Comparison of ENCODE assay signal across 10 mouse cellular contexts in the genomic region with DNA sequence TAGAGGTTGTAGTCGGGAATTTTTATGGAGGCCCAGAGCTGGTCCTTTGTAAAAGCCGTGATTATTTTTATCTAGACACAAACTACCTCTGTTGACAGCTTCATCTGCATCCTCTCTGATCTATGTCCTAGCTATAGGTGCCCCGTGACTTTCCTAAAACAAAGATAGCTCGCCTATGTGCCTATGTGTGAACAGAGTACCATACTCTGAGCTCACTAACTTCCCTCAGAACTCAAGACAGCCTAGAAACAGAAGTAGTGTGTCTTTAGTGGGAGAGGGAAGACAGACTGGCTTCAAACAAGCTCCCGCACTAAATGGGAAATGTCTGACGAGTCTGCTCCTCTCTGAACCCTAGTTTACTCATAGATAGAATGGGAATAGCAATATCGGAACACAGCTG. TPM values are rescaled to one million over a fixed set of nuclear protein-coding genes. Genes with fewer than 3 reads are reported as not detected.
A peak's percentile ranks its signal among the peaks of the same experiment; 100 is the strongest.
DNase-seq lines count a peak whose midpoint lies in the region; ATAC-seq and TF ChIP-seq lines count a peak whose summit lies in the region.
"Had no signal": no experiment of that assay in that cellular context is flagged by ENCODE, and none has a peak within 500 bp of the region (broad histone marks: within the 10 kb centered on the region; RNA-seq: fewer than 3 reads in every experiment).

No protein-coding gene starts in this region.

- H3K4me1 ChIP-seq in heart, embryonic 15.5 days (replicated peaks) = peaks cover 27% of the 10 kb centered on the region
- H3K4me1 ChIP-seq in bone marrow macrophage, adult 2 months (ENCODE audit: control insufficient read depth, insufficient read depth, low read length) = peaks cover 19% of the 10 kb centered on the region
- peaks cover 23% of the 10 kb centered on the region for H3K4me1 ChIP-seq in limb, embryonic 15.5 days

- WGBS in heart, embryonic 15.5 days = 66% methylated on average over 7 of the region's 7 CpGs
- WGBS in limb, embryonic 15.5 days = 77% methylated on average over 7 of the region's 7 CpGs

- no peak for TF ChIP-seq POLR2A in bone marrow macrophage, adult 2 months (IDR thresholded peaks at IDR 0.05; ENCODE audit: borderline replicate concordance, low read depth, low read length)

- no peak for DNase-seq in heart, adult 18-20 months
- peak; percentile 33 for DNase-seq in 3T3-L1 (ENCODE audit: low read depth, low spot score)
- no peak for DNase-seq in spleen, postnatal 14 days (ENCODE audit: low spot score in 2 of 2)
- no peak for DNase-seq in right cerebral cortex, postnatal 14 days

- H3K4me3 ChIP-seq in heart, embryonic 15.5 days = peak overlapping the region; percentile 89
- H3K4me3 ChIP-seq in bone marrow macrophage, adult 2 months (ENCODE audit: insufficient read depth, low read length) = peak overlapping the region; percentile 69
- peak overlapping the region; percentile 73; the same call in 1 of the 2 replicates for H3K4me3 ChIP-seq in limb, embryonic 15.5 days

- H3K27me3 ChIP-seq in heart, embryonic 15.5 days = no peaks in the 10 kb centered on the region
- H3K27me3 ChIP-seq in limb, embryonic 15.5 days = no peaks in the 10 kb centered on the region

- no peak for ATAC-seq in heart, embryonic 15.5 days (replicated peaks; ENCODE audit: insufficient number of reproducible peaks, insufficient read depth, low FRiP score, low read depth)
- ATAC-seq in limb, embryonic 15.5 days (ENCODE audit: insufficient number of reproducible peaks, low FRiP score, low TSS enrichment, low read depth) = no peak
- no peak for ATAC-seq in cerebellum, adult (ENCODE audit: insufficient number of reproducible peaks, low FRiP score, low TSS enrichment)

- no peak for TF ChIP-seq CTCF in bone marrow macrophage, adult 2 months (IDR thresholded peaks at IDR 0.05; ENCODE audit: low read depth, low read length)

- H3K4me2 ChIP-seq in heart, embryonic 15.5 days = peak overlapping the region; percentile 78
- peak overlapping the region; percentile 70; the same call in 1 of the 2 replicates for H3K4me2 ChIP-seq in limb, embryonic 15.5 days

- H3K9me3 ChIP-seq in heart, embryonic 15.5 days (replicated peaks) = no peaks in the 10 kb centered on the region
- no peaks in the 10 kb centered on the region for H3K9me3 ChIP-seq in limb, embryonic 15.5 days

- 0 out of 2 replicates have a peak overlapping the region, but pooled peaks have one; percentile 77 for H3K9ac ChIP-seq in heart, embryonic 15.5 days
- no peak overlapping the region; the same call in 1 of the 2 replicates for H3K9ac ChIP-seq in limb, embryonic 15.5 days

- H3K36me3 ChIP-seq in heart, embryonic 15.5 days = peaks cover 7% of the 10 kb centered on the region
- H3K36me3 ChIP-seq in limb, embryonic 15.5 days = peaks cover 6% of the 10 kb centered on the region

- peak overlapping the region; percentile 86 for H3K27ac ChIP-seq in heart, embryonic 15.5 days
- H3K27ac ChIP-seq in bone marrow macrophage, adult 2 months (ENCODE audit: insufficient read depth, low read depth, low read length) = peak overlapping the region; percentile 26
- peak overlapping the region; percentile 85 for H3K27ac ChIP-seq in limb, embryonic 15.5 days

RNA-seq across cellular contexts. Expression of a gene that starts 0.7 kb away (rescaled TPM):
- polyA plus RNA-seq in heart, embryonic 15.5 days (2015; fragmentation: Nextera tagmentation; extraction: Ambion mirVana) = 22.2 and 24.3 TPM in 2 replicates
- 10 to 100 TPM; 13.5 to 15.5 TPM for total RNA-seq in heart, adult 18-20 months (2021)
- 10.2 and 10.6 TPM in 2 replicates for polyA plus RNA-seq in bone marrow macrophage, adult 2 months (2012; ENCODE audit: insufficient read depth, insufficient read length, missing spikeins)
- polyA plus RNA-seq in limb, embryonic 15.5 days (2015; fragmentation: Nextera tagmentation; extraction: Ambion mirVana) = 39.7 and 41.1 TPM in 2 replicates

RNA-seq across cellular contexts. Expression of a gene that starts 25.7 kb away (rescaled TPM):
- 57.5 and 65.2 TPM in 2 replicates for polyA plus RNA-seq in heart, embryonic 15.5 days (2015; fragmentation: Nextera tagmentation; extraction: Ambion mirVana)
- total RNA-seq in heart, adult 18-20 months (2021) = 10 to 100 TPM; 46.9 to 49.2 TPM
- 53.3 and 56.3 TPM in 2 replicates for polyA plus RNA-seq in bone marrow macrophage, adult 2 months (2012; ENCODE audit: insufficient read depth, insufficient read length, missing spikeins)
- polyA plus RNA-seq in limb, embryonic 15.5 days (2015; fragmentation: Nextera tagmentation; extraction: Ambion mirVana) = 82.1 and 94.4 TPM in 2 replicates

RNA-seq across cellular contexts. Expression of a gene that starts 28.6 kb away (rescaled TPM):
- polyA plus RNA-seq in heart, embryonic 15.5 days (2015; fragmentation: Nextera tagmentation; extraction: Ambion mirVana) = 633 and 641 TPM in 2 replicates
- 100 to 1,000 TPM; 563 to 758 TPM for total RNA-seq in heart, adult 18-20 months (2021)
- 319 and 328 TPM in 2 replicates for polyA plus RNA-seq in bone marrow macrophage, adult 2 months (2012; ENCODE audit: insufficient read depth, insufficient read length, missing spikeins)
- polyA plus RNA-seq in limb, embryonic 15.5 days (2015; fragmentation: Nextera tagmentation; extraction: Ambion mirVana) = 944 and 970 TPM in 2 replicates

RNA-seq across cellular contexts. Expression of a gene that starts 32.4 kb away (rescaled TPM):
- polyA plus RNA-seq in heart, embryonic 15.5 days (2015; fragmentation: Nextera tagmentation; extraction: Ambion mirVana) = not detected in 2 replicates
- total RNA-seq in heart, adult 18-20 months (2021) = not detected
- not detected in 2 replicates for polyA plus RNA-seq in bone marrow macrophage, adult 2 months (2012; ENCODE audit: insufficient read depth, insufficient read length, missing spikeins)
- not detected in 2 replicates for polyA plus RNA-seq in limb, embryonic 15.5 days (2015; fragmentation: Nextera tagmentation; extraction: Ambion mirVana)
- total RNA-seq: hematopoietic stem cell, adult 5-6 weeks had no signal
- polyA plus RNA-seq: liver, adult 2 months had no signal

RNA-seq across cellular contexts. Expression of a gene that starts 45.3 kb away (rescaled TPM):
- 60.7 and 66.0 TPM in 2 replicates for polyA plus RNA-seq in heart, embryonic 15.5 days (2015; fragmentation: Nextera tagmentation; extraction: Ambion mirVana)
- 10 to 100 TPM; 39.7 to 40.2 TPM for total RNA-seq in heart, adult 18-20 months (2021)
- polyA plus RNA-seq in bone marrow macrophage, adult 2 months (2012; ENCODE audit: insufficient read depth, insufficient read length, missing spikeins) = 90.8 and 98.7 TPM in 2 replicates
- polyA plus RNA-seq in limb, embryonic 15.5 days (2015; fragmentation: Nextera tagmentation; extraction: Ambion mirVana) = 84.6 and 85.5 TPM in 2 replicates

Comparison
In these comparisons a context has a peak if more than half of its experiments do, and no peak if none do; other contexts are left out.
1. H3K27ac ChIP-seq: peak in every context shown above with its lines; median percentile 86 in heart, embryonic 15.5 days; 85 in limb, embryonic 15.5 days; 26 in bone marrow macrophage, adult 2 months.